Mouse (Mus musculus): ENCODE results near the gene Wdr19. TPM values are rescaled to one million over a fixed set of nuclear protein-coding genes. Genes with fewer than 3 reads are reported as not detected.
"Not testable (repeated sequence)": the region's sequence is repeated elsewhere in the genome, so short reads cannot be mapped to it uniquely, and the experiment has no call there.

Gene Wdr19
- polyA plus RNA-seq, 1 experiment, result 0.38 TPM

DNA sequence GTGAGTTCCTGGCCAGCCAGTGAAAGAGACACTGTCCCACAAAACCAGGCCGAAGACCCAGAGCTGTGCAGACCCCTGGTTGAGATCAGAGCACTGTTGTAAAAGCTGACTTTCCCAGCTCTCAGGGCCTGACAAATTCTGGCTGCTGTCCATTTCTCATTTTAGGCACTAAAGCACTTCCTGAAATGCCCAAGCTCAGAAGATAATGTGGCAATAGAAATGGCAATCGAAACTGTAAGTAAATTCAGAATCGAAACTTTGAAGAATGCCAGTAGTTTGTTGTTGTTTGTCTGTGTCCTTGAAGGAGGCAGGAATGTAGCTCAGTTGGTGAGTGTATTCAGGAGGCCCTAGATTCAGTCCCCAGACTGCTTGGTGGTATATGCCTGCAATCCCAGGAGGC is 47.8 kb downstream of the Wdr19 start:
- TF ChIP-seq FLI1 (IDR thresholded peaks at IDR 0.05; ENCODE audit: low read length), result no peak
- Histone ChIP-seq H3K4me3 (replicated peaks) (no peak overlapping the region), H3K4me1 (no peaks in the 10 kb centered on the region), H3K9me3 (no peaks in the 10 kb centered on the region), H3K36me3 (replicated peaks; ENCODE audit: low read length) (peaks cover 17% of the 10 kb centered on the region), H3K27me3 (replicated peaks) (no peaks in the 10 kb centered on the region)

GRCm38 (mm10) chr5:65250185-65250855 is 50.8 kb downstream of the Wdr19 start:
- Histone ChIP-seq H3K4me1 (no peaks in the 10 kb centered on the region), H3K27me3 (replicated peaks) (no peaks in the 10 kb centered on the region), H3K9me3 (no peaks in the 10 kb centered on the region), H3K4me3 (replicated peaks) (no peak overlapping the region), H3K36me3 (replicated peaks; ENCODE audit: low read length) (peaks cover 29% of the 10 kb centered on the region)
- TF ChIP-seq FLI1 (IDR thresholded peaks at IDR 0.05; ENCODE audit: low read length), result no peak
- TF ChIP-seq GATA1 (IDR thresholded peaks at IDR 0.05; ENCODE audit: borderline replicate concordance, low read length), result no peak

DNA sequence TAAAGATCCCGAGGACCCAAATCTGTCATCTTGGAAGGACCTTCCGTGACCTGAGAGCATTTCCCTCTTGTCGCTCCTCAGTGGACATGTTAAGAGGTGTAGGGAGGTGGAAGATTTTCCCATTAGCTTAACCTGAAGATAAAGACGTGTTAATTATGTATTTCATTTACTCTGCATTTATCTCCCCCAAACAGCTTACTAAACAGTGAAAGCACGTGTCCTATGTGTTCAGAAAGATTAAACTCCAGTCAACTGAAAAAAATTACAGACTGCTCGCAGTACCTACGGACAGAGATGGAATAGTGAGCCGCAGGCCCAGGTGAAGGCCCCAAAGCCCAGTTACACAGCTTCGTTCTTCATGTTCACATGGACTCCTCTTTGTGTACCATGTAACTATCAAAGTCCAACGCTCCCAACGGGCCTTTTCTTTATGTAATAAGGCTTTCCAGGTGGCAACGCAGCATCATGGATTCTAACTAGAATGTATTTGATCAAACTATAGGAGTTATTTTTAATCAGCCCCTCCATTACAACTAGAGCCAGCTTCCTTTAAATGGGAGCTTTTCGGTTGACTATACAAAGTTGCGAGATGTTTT is 58.5 kb downstream of the Wdr19 start:
- H3K4me3 ChIP-seq (replicated peaks), result no peak overlapping the region
- TF ChIP-seq FLI1 (IDR thresholded peaks at IDR 0.05; ENCODE audit: low read length), result no peak
- H3K36me3 ChIP-seq (replicated peaks; ENCODE audit: low read length), result peaks cover 85% of the 10 kb centered on the region
- no peaks in the 10 kb centered on the region for H3K9me3 ChIP-seq
- H3K4me1 ChIP-seq, result peaks cover 4% of the 10 kb centered on the region; the same call in 1 of the 2 replicates
- H3K27me3 ChIP-seq (replicated peaks), result no peaks in the 10 kb centered on the region

- no peaks in the 10 kb centered on the region for H3K27me3 ChIP-seq (replicated peaks)
- no peaks in the 10 kb centered on the region for H3K9me3 ChIP-seq
- no peak for TF ChIP-seq FLI1 (IDR thresholded peaks at IDR 0.05; ENCODE audit: low read length)
- TF ChIP-seq GATA1 (IDR thresholded peaks at IDR 0.05; ENCODE audit: borderline replicate concordance, low read length), result no peak
- peaks cover 95% of the 10 kb centered on the region for H3K36me3 ChIP-seq (replicated peaks; ENCODE audit: low read length)
- H3K4me3 ChIP-seq (replicated peaks), result no peak overlapping the region
- peaks cover 4% of the 10 kb centered on the region for H3K4me1 ChIP-seq
Observed at GRCm38 (mm10) chr5:65273966-65274365, 74.5 kb downstream of the Wdr19 start.

DNA sequence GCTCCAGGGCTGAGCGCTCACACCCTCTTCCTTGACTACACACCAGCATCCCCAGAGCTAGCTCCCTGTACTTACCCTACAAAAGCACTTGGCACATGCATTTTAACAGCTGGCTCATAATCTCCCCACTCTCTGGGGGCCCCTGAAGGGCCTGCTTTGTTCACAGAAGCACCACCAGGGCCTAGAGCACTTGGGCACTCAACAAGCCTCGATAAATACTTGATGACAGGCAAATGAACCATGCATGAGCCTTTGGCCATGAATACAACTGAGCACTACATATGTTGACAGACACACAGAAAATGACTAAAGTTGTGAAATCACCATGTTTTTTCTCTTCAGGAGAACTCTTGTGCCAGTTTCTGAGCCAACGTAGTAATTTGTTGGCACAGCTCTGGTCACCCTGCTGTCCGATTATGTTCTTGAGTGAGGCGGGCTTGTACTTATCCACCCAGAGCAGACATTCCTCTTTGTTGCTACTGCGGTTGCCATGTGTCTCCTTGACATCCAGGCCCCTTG is 79.7 kb downstream of the Wdr19 start:
- Histone ChIP-seq H3K4me3 (replicated peaks) (no peak overlapping the region), H3K4me1 (peaks cover 4% of the 10 kb centered on the region), H3K27me3 (replicated peaks) (no peaks in the 10 kb centered on the region), H3K9me3 (no peaks in the 10 kb centered on the region), H3K36me3 (replicated peaks; ENCODE audit: low read length) (peaks cover 72% of the 10 kb centered on the region)
- TF ChIP-seq FLI1 (IDR thresholded peaks at IDR 0.05; ENCODE audit: low read length), result no peak
- TF ChIP-seq GATA1 (IDR thresholded peaks at IDR 0.05; ENCODE audit: borderline replicate concordance, low read length), result no peak

- Histone ChIP-seq H3K4me3 (replicated peaks) (no peak overlapping the region), H3K9me3 (no peaks in the 10 kb centered on the region), H3K36me3 (replicated peaks; ENCODE audit: low read length) (peaks cover 73% of the 10 kb centered on the region), H3K4me1 (no peaks in the 10 kb centered on the region), H3K27me3 (replicated peaks) (no peaks in the 10 kb centered on the region)
- TF ChIP-seq FLI1 (IDR thresholded peaks at IDR 0.05; ENCODE audit: low read length) (no peak), GATA1 (IDR thresholded peaks at IDR 0.05; ENCODE audit: borderline replicate concordance, low read length) (no peak)
Observed at GRCm38 (mm10) chr5:65281216-65281615, 81.7 kb downstream of the Wdr19 start.

DNA sequence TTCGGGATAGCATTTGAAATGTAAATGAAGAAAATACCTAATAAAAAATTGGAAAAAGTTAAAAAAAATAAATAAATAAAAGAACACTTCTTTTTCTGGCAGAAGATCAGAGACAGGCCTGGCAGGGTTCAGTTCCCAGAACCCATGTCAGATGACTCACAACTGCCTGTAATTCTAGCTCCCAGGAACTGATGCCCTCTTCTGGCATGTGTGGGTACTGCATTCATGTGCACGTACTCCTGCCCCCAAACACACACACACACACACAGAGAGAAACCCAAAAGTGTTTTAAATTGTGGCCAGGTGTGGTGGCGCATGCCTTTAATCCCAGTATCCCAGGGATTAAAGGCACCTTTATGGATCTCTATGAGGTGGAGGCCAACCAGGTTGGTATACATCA is 84.7 kb downstream of the Wdr19 start:
- TF ChIP-seq FLI1 (IDR thresholded peaks at IDR 0.05; ENCODE audit: low read length) (no peak), GATA1 (IDR thresholded peaks at IDR 0.05; ENCODE audit: borderline replicate concordance, low read length) (no peak)
- Histone ChIP-seq H3K27me3 (replicated peaks) (no peaks in the 10 kb centered on the region), H3K4me1 (peaks cover 6% of the 10 kb centered on the region; the same call in 1 of the 2 replicates), H3K36me3 (replicated peaks; ENCODE audit: low read length) (peaks cover 70% of the 10 kb centered on the region), H3K9me3 (no peaks in the 10 kb centered on the region), H3K4me3 (replicated peaks) (no peak overlapping the region)

DNA sequence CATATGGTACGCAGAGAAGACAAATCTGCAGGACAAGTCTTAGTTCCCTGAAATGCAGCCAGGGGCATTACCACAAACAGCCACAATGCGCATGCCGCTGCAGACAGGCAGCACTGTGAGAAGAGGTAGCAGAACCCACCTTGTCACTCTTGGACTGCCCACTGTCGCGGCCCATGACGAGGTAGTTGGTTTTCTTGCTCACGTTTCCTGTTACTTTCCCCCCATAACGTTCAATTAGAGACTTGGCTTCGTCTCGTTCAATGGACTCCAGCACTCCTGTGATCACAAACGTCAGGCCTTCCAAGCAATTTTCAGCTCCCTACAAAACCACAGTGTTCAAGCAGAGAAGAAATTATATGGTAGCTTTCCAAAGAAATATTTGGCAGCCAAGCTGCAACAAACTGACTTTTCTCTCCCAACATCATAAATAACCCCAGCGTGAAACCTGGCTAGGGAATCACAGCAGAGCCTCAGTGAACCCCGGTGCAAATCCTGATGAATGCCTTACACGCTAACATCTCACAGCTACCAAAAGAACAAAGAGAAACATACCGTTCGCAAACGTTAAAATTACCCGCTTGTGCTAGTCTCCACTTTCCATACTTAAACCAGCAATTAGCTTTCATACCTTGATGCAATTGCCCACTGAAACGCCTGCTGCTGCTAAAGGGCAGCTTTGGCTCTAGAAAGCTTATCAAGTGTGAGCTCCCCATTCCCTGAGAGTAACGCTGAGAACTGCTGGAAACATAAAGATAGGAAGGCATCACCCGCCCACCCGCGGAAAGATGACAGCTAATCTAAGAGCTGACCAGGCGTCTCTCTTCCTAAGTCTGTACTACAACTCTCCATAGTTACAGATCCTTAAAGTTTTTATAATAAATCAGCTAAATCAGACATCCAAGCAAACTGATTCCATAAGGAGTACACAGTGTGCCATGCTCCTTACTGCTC is 88.5 kb downstream of the Wdr19 start:
- Histone ChIP-seq H3K9me3 (no peaks in the 10 kb centered on the region), H3K4me3 (replicated peaks) (no peak overlapping the region), H3K4me1 (peaks cover 6% of the 10 kb centered on the region; the same call in 1 of the 2 replicates), H3K27me3 (replicated peaks) (no peaks in the 10 kb centered on the region), H3K36me3 (replicated peaks; ENCODE audit: low read length) (peaks cover 84% of the 10 kb centered on the region)
- TF ChIP-seq GATA1 (IDR thresholded peaks at IDR 0.05; ENCODE audit: borderline replicate concordance, low read length), result no peak
- no peak for TF ChIP-seq FLI1 (IDR thresholded peaks at IDR 0.05; ENCODE audit: low read length)

- not testable (repeated sequence) for H3K27me3 ChIP-seq (replicated peaks); H3K4me1 ChIP-seq; H3K4me3 ChIP-seq (replicated peaks); H3K9me3 ChIP-seq
- peaks cover 93% of the 10 kb centered on the region for H3K36me3 ChIP-seq (replicated peaks; ENCODE audit: low read length)
Observed at GRCm38 (mm10) chr5:65289009-65289408, 89.5 kb downstream of the Wdr19 start.

DNA sequence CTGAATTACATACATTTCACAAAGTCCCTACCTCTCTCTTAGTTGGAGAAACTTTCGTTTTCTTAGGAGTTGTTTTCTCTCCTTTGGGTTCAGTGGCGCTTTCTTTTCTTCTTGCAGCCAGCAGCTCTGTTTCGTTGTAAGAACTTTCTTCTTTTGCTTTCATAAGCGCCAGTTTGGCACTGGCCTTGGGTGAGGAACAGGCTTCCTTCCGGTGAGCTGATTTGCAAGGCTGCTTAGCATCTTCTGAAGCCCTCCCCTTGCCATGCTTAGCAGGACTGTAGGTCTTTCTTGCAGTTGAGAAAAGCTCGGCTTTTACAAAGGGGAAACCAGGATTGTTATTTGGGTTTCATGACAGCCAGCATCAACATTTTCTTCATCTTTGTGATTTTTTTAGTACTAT is 94.1 kb downstream of the Wdr19 start:
- Histone ChIP-seq H3K4me1 (peaks cover 16% of the 10 kb centered on the region), H3K4me3 (replicated peaks) (no peak overlapping the region), H3K36me3 (replicated peaks; ENCODE audit: low read length) (peaks cover 92% of the 10 kb centered on the region), H3K9me3 (no peaks in the 10 kb centered on the region), H3K27me3 (replicated peaks) (no peaks in the 10 kb centered on the region)
- TF ChIP-seq GATA1 (IDR thresholded peaks at IDR 0.05; ENCODE audit: borderline replicate concordance, low read length) (no peak), FLI1 (IDR thresholded peaks at IDR 0.05; ENCODE audit: low read length) (no peak)

Data from megakaryocyte, embryonic 14.5 days (primary cell).